Comparison of ENCODE assay signal across 14 mouse cellular contexts in the genomic region with DNA sequence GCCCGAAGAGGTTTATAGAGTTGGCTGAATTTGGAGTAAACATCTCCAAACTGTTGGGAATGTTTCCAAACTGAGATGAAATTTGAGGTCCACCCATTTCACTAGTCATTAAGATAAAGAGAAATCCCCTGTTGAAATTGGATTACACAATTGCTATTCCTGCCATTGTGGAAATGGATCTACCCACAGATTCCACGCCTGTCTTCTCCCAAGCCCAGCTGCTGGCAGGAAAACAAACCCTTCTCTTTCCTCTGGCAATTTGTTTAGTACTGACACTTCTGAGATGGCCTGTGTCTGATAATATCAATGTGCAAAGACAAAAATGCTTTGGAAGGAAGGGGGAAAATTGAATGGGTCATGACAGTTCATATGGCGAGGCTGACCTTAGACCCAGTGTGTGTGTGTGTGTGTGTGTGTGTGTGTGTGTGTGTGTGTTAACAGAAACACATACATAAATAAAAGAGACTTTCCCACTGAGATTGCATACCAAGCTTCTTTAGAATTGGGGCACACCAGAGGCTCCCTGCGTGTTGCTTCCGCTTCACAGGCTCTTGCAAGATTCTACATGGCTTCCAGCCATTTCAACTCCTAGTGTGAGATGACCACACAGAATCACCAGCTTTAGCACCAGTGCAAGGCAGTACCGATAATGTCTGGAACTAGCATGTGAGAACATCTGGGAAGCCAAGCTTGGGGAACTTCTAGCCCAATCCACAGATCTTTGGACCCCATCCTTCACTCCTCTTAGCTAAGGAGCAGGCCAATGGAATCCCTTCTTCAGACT.
DNase-seq lines count a peak whose midpoint lies in the region; ATAC-seq and TF ChIP-seq lines count a peak whose summit lies in the region.
"Had no signal": no experiment of that assay in that cellular context is flagged by ENCODE, and none has a peak within 500 bp of the region (broad histone marks: within the 10 kb centered on the region; RNA-seq: fewer than 3 reads in every experiment).

No protein-coding gene starts in this region.

- H3K4me1 ChIP-seq in heart, embryonic 11.5 days (ENCODE audit: control insufficient read depth, insufficient read depth, low read length) = no peaks in the 10 kb centered on the region
- H3K4me1 ChIP-seq in embryonic fibroblast, embryonic 13.5 days (ENCODE audit: control insufficient read depth, insufficient read depth, low read length) = peaks cover 8% of the 10 kb centered on the region
- H3K4me1 ChIP-seq: forebrain, embryonic 13.5 days; midbrain, embryonic 12.5 days had no signal

- intact Hi-C loops in heart, postnatal 14 days (cut with DNase I) = no loop called here

- H3K36me3 ChIP-seq in heart, embryonic 11.5 days (ENCODE audit: control insufficient read depth, insufficient read depth, low read length) = no peaks in the 10 kb centered on the region
- H3K36me3 ChIP-seq: midbrain, embryonic 12.5 days had no signal

- TF ChIP-seq POLR2A in embryonic fibroblast, embryonic 13.5 days (IDR thresholded peaks at IDR 0.05; ENCODE audit: low read depth, low read length) = no peak

- no peak overlapping the region for H3K9ac ChIP-seq in heart, embryonic 11.5 days (ENCODE audit: low read depth, low read length)
- H3K9ac ChIP-seq: forebrain, embryonic 13.5 days; liver, embryonic 14.5 days; midbrain, embryonic 12.5 days had no signal

- 81% methylated on average over 6 of the region's 6 CpGs for WGBS in heart, embryonic 11.5 days (ENCODE audit: insufficient replicate concordance)

- no peak overlapping the region for H3K27ac ChIP-seq in heart, embryonic 11.5 days (ENCODE audit: low read depth, low read length)
- peak overlapping the region; percentile 58 for H3K27ac ChIP-seq in embryonic fibroblast, embryonic 13.5 days (ENCODE audit: insufficient read depth, low read length)
- H3K27ac ChIP-seq: forebrain, embryonic 13.5 days; kidney, postnatal 0 days; liver, embryonic 14.5 days; midbrain, embryonic 12.5 days had no signal

- H3K9me3 ChIP-seq in heart, embryonic 11.5 days (replicated peaks; ENCODE audit: control insufficient read depth, low read length) = no peaks in the 10 kb centered on the region
- H3K9me3 ChIP-seq: forebrain, embryonic 13.5 days; midbrain, embryonic 12.5 days had no signal

- H3K4me3 ChIP-seq in heart, embryonic 11.5 days (ENCODE audit: low read depth, low read length) = no peak overlapping the region
- H3K4me3 ChIP-seq in embryonic fibroblast, embryonic 13.5 days (ENCODE audit: insufficient read depth, low read length) = no peak overlapping the region
- H3K4me3 ChIP-seq: forebrain, embryonic 13.5 days; midbrain, embryonic 12.5 days had no signal

- H3K4me2 ChIP-seq in heart, embryonic 11.5 days = no peak overlapping the region
- H3K4me2 ChIP-seq: forebrain, embryonic 13.5 days; midbrain, embryonic 12.5 days had no signal

- peak; percentile 68 to 70 for DNase-seq in heart, adult 9 months (ENCODE audit: low spot score in 2 of 2)
- peak; percentile 22 to 30 for DNase-seq in heart, postnatal 14 days
- peak; percentile 36 for DNase-seq in lung, postnatal 36 days
- no peak for DNase-seq in kidney, adult 11 months
- DNase-seq in frontal cortex, postnatal 14 days (ENCODE audit: low spot score in 2 of 2) = no peak
- DNase-seq: adrenal gland, postnatal 25 days; cerebellum, postnatal 14 days; thymus, postnatal 36 days had no signal

- no peak for ATAC-seq in heart, embryonic 11.5 days (replicated peaks; ENCODE audit: insufficient number of reproducible peaks, low FRiP score, low TSS enrichment)
- ATAC-seq: forebrain, embryonic 13.5 days had no signal

- no peak for TF ChIP-seq CTCF in embryonic fibroblast, embryonic 13.5 days (IDR thresholded peaks at IDR 0.05; ENCODE audit: borderline replicate concordance, insufficient read depth, low read length)

- H3K27me3 ChIP-seq in heart, embryonic 11.5 days (ENCODE audit: control insufficient read depth, insufficient read depth, low read length) = no peaks in the 10 kb centered on the region
- H3K27me3 ChIP-seq: forebrain, embryonic 13.5 days; midbrain, embryonic 12.5 days had no signal

Comparison
In these comparisons a context has a peak if more than half of its experiments do, and no peak if none do; other contexts are left out.
1. DNase-seq: peak in heart, adult 9 months (2 of 2), heart, postnatal 14 days (2 of 2) and lung, postnatal 36 days (single experiment); none in kidney, adult 11 months (single experiment) and frontal cortex, postnatal 14 days (0 of 2).